Mouse (Mus musculus) myocyte (in vitro differentiated cells): ENCODE measurements around the gene Chd8. TPM values are rescaled to one million over a fixed set of nuclear protein-coding genes. Genes with fewer than 3 reads are reported as not detected.
A peak's percentile ranks its signal among the peaks of the same experiment; 100 is the strongest.

Experiments used
- H3K27me3 ChIP-seq: one replicate; pipeline ENCODE4 v1.6.1; 2011; ENCODE audit not compliant: control insufficient read depth, insufficient read depth, insufficient read length
- H3K36me3 ChIP-seq: one replicate; pipeline ENCODE4 v1.6.1; 2011; ENCODE audit not compliant: control insufficient read depth, insufficient read depth
- H3K4me2 ChIP-seq: one replicate; pipeline ENCODE4 v1.6.1; 2011; ENCODE audit warnings: low read depth, control low read depth
- H3K4me3 ChIP-seq: one replicate; pipeline ENCODE4 v1.5.1; 2011; ENCODE audit warnings: mild to moderate bottlenecking, control low read depth, moderate library complexity
- H3K79me2 ChIP-seq: one replicate; pipeline ENCODE4 v1.6.1; 2011; ENCODE audit not compliant: control insufficient read depth, insufficient read depth
- H3ac ChIP-seq: one replicate; pipeline ENCODE4 v1.6.1; 2011; ENCODE audit not compliant: control insufficient read depth, insufficient read length
- CEBPB ChIP-seq: IDR thresholded peaks from 2 replicates; pipeline ENCODE4 v1.6.1; 2011; ENCODE audit warnings: mild to moderate bottlenecking, moderate library complexity; ENCODE audit not compliant: poor library complexity, insufficient read depth, severe bottlenecking
- E2F4 ChIP-seq: IDR thresholded peaks from one replicate; pipeline ENCODE4 v1.6.1; 2011; ENCODE audit warnings: mild to moderate bottlenecking, control low read depth, moderate library complexity; ENCODE audit not compliant: insufficient read depth
- MAX ChIP-seq: IDR thresholded peaks from one replicate; pipeline ENCODE4 v1.6.1; 2011; ENCODE audit warnings: low read depth, mild to moderate bottlenecking, control low read depth
- MYOD1 ChIP-seq, 3 experiments: IDR thresholded peaks; one replicate each; pipeline ENCODE4 v1.6.1; 2011; ENCODE audit warnings: control low read depth in 2 of 3, low read depth in 2 of 3, mild to moderate bottlenecking in 2 of 3, moderate library complexity in 1 of 3; ENCODE audit not compliant: insufficient read length in 2 of 3, control insufficient read depth in 1 of 3
- MYOG ChIP-seq, 3 experiments: IDR thresholded peaks; one replicate each; pipeline ENCODE4 v1.6.1; 2011; ENCODE audit warnings: control low read depth in 2 of 3, low read depth in 2 of 3, mild to moderate bottlenecking in 2 of 3; ENCODE audit not compliant: insufficient read length in 2 of 3, control insufficient read depth in 1 of 3, insufficient read depth in 1 of 3
- POLR2A ChIP-seq: IDR thresholded peaks from one replicate; pipeline ENCODE4 v1.6.1; 2011; ENCODE audit warnings: low read depth, mild to moderate bottlenecking, control low read depth, moderate library complexity; ENCODE audit not compliant: insufficient read length
- POLR2AphosphoS2 ChIP-seq: IDR thresholded peaks from one replicate; pipeline ENCODE4 v1.6.1; 2011; ENCODE audit warnings: low read depth, control low read depth; ENCODE audit not compliant: insufficient read length
- REST ChIP-seq: IDR thresholded peaks from one replicate; pipeline ENCODE4 v1.6.1; 2011; ENCODE audit warnings: mild to moderate bottlenecking, control low read depth, moderate library complexity; ENCODE audit not compliant: insufficient read depth, insufficient read length
- SRF ChIP-seq: IDR thresholded peaks from one replicate; pipeline ENCODE4 v1.6.1; 2011; ENCODE audit warnings: low read depth; ENCODE audit not compliant: control insufficient read depth, insufficient read length
- TCF12 ChIP-seq: IDR thresholded peaks from one replicate; pipeline ENCODE4 v1.6.1; 2011; ENCODE audit warnings: mild to moderate bottlenecking, control low read depth; ENCODE audit not compliant: poor library complexity, insufficient read depth, severe bottlenecking
- TCF3 ChIP-seq: IDR thresholded peaks from one replicate; pipeline ENCODE4 v1.6.1; 2011; ENCODE audit warnings: low read depth, control low read depth; ENCODE audit not compliant: insufficient read length
- USF1 ChIP-seq: IDR thresholded peaks from one replicate; pipeline ENCODE4 v1.6.1; 2011; ENCODE audit warnings: low read depth, mild to moderate bottlenecking, control low read depth, moderate library complexity
- polyA plus RNA-seq: library from polyadenylated mRNA; unstranded; fragments of >200 nt; fragmentation: generic; extraction: Trizol; gene quantifications from one replicate; pipeline ENCODE4 v1.2.1, GENCODE M21; 2012; ENCODE audit warnings: missing spikeins

Gene Chd8
- polyA plus RNA-seq, 1 experiment: 19.6 TPM

GRCm38 (mm10) chr14:52198141-52198540, 59.4 kb downstream of the Chd8 start:
- Histone ChIP-seq H3K36me3 (peaks cover 14% of the 10 kb centered on the region), H3K4me3 (peak overlapping the region; percentile 96), H3K4me2 (peak overlapping the region; percentile 81)

GRCm38 (mm10) chr14:52197156-52197878, 60.3 kb downstream of the Chd8 start, which contains the start of gene Supt16:
Gene Supt16, minus strand, starts transcription at chr14:52197416.
- no peaks in the 10 kb centered on the region for H3K27me3 ChIP-seq
- TF ChIP-seq TCF3: no peak
- TF ChIP-seq SRF: no peak
- TF ChIP-seq POLR2A: peak; percentile 73
- TF ChIP-seq REST: no peak
- TF ChIP-seq POLR2AphosphoS2: peak; percentile 95
- TF ChIP-seq E2F4: no peak
- no peak for TF ChIP-seq MYOD1 (IDR thresholded peaks at IDR 0.05; ENCODE audit: control insufficient read depth in 1 of 3, insufficient read length in 2 of 3, low read depth in 2 of 3)
- no peak for TF ChIP-seq MYOG (IDR thresholded peaks at IDR 0.05; ENCODE audit: control insufficient read depth in 1 of 3, insufficient read depth in 1 of 3, insufficient read length in 2 of 3, low read depth in 2 of 3)
- TF ChIP-seq USF1: peak; percentile 93
- TF ChIP-seq CEBPB: no peak
- peaks cover 49% of the 10 kb centered on the region for H3K79me2 ChIP-seq
- H3ac ChIP-seq: peak within 1 kb of the TSS; percentile 68
- peaks cover 6% of the 10 kb centered on the region for H3K36me3 ChIP-seq
- peak within 1 kb of the TSS; percentile 96 for H3K4me3 ChIP-seq
- H3K4me2 ChIP-seq: peak within 1 kb of the TSS; percentile 85

More at GRCm38 (mm10) chr14:52198141-52198540, 59.4 kb downstream of the Chd8 start:
- peaks cover 40% of the 10 kb centered on the region for H3K79me2 ChIP-seq
- H3ac ChIP-seq: peak overlapping the region; percentile 68
- TF ChIP-seq POLR2AphosphoS2 (peak; percentile 17), TCF3 (no peak), TCF12 (no peak), E2F4 (no peak), MYOD1 (IDR thresholded peaks at IDR 0.05; ENCODE audit: control insufficient read depth in 1 of 3, insufficient read length in 2 of 3, low read depth in 2 of 3) (peak in 1 of 3 experiments; percentile 17), SRF (no peak), REST (no peak)
- no peaks in the 10 kb centered on the region for H3K27me3 ChIP-seq

- Histone ChIP-seq H3K27me3 (no peaks in the 10 kb centered on the region), H3ac (peak overlapping the region; percentile 68), H3K36me3 (peaks cover 4% of the 10 kb centered on the region), H3K4me3 (peak overlapping the region; percentile 96), H3K4me2 (peak overlapping the region; percentile 85), H3K79me2 (peaks cover 57% of the 10 kb centered on the region)
- TF ChIP-seq E2F4: no peak
- no peak for TF ChIP-seq POLR2AphosphoS2
These were observed 61.1 kb downstream of the Chd8 start for GRCm38 (mm10) chr14:52196230-52197155.

GRCm38 (mm10) chr14:52195691-52196090, 61.9 kb downstream of the Chd8 start:
- peaks cover 65% of the 10 kb centered on the region for H3K79me2 ChIP-seq
- TF ChIP-seq MAX (no peak), POLR2AphosphoS2 (no peak), CEBPB (no peak)
- no peaks in the 10 kb centered on the region for H3K27me3 ChIP-seq

GRCm38 (mm10) chr14:52190740-52191359, 66.7 kb downstream of the Chd8 start:
- H3K4me3 ChIP-seq: no peak overlapping the region
- H3K27me3 ChIP-seq: no peaks in the 10 kb centered on the region
- no peak for TF ChIP-seq CEBPB
- no peak for TF ChIP-seq POLR2A
- no peak for TF ChIP-seq USF1
- TF ChIP-seq POLR2AphosphoS2: no peak
- no peak for TF ChIP-seq MYOD1 (IDR thresholded peaks at IDR 0.05; ENCODE audit: control insufficient read depth in 1 of 3, insufficient read length in 2 of 3, low read depth in 2 of 3)
- TF ChIP-seq MAX: no peak
- TF ChIP-seq TCF12: no peak
- no peak for TF ChIP-seq TCF3
- no peak overlapping the region for H3K4me2 ChIP-seq
- H3K79me2 ChIP-seq: peaks cover 99% of the 10 kb centered on the region
- no peaks in the 10 kb centered on the region for H3K36me3 ChIP-seq
- no peak overlapping the region for H3ac ChIP-seq

More at GRCm38 (mm10) chr14:52195691-52196090, 61.9 kb downstream of the Chd8 start:
- Histone ChIP-seq H3ac (no peak overlapping the region), H3K4me2 (peak overlapping the region; percentile 85), H3K4me3 (peak overlapping the region; percentile 96), H3K36me3 (peaks cover 3% of the 10 kb centered on the region)
